Mouse (Mus musculus) small intestine, adult 2 months (tissue): ENCODE measurements around the gene Kbtbd7. TPM values are rescaled to one million over a fixed set of nuclear protein-coding genes. Genes with fewer than 3 reads are reported as not detected.

Experiments
- H3K27ac ChIP-seq: fragments of 200-500 bp; 2 replicates; pipeline ENCODE4 v1.5.1; 2012; ENCODE audit warnings: low read depth, low read length, control low read depth, inconsistent platforms; ENCODE audit not compliant: insufficient read depth
- H3K27me3 ChIP-seq: fragments of 200-500 bp; 2 replicates; pipeline ENCODE4 v1.6.1; 2012; ENCODE audit warnings: mild to moderate bottlenecking, moderate library complexity, low read length, inconsistent platforms; ENCODE audit not compliant: control insufficient read depth, insufficient read depth
- H3K36me3 ChIP-seq: fragments of 200-500 bp; 2 replicates; pipeline ENCODE4 v1.6.1; 2012; ENCODE audit warnings: mild to moderate bottlenecking, low read length, control low read depth, inconsistent platforms; ENCODE audit not compliant: control insufficient read depth, insufficient read depth
- H3K4me1 ChIP-seq: fragments of 200-500 bp; 2 replicates; pipeline ENCODE4 v1.6.1; 2012; ENCODE audit warnings: low read length, inconsistent platforms, mixed read lengths; ENCODE audit not compliant: control insufficient read depth, insufficient read depth, insufficient read length
- H3K4me3 ChIP-seq: fragments of 200-500 bp; 2 replicates; pipeline ENCODE4 v1.5.1; 2012; ENCODE audit warnings: low read depth, mild to moderate bottlenecking, control low read depth, inconsistent platforms, low read length, moderate library complexity
- CTCF ChIP-seq: fragments of 200-500 bp; IDR thresholded peaks from 2 replicates; pipeline ENCODE4 v1.5.1; 2012; ENCODE audit warnings: low read depth, mild to moderate bottlenecking, control low read depth, inconsistent platforms, low read length, moderate library complexity, mixed read lengths; ENCODE audit not compliant: insufficient replicate concordance, insufficient read length; ENCODE audit errors: extremely low read depth
- POLR2A ChIP-seq: fragments of 200-500 bp; IDR thresholded peaks from 2 replicates; pipeline ENCODE4 v1.6.1; 2012; ENCODE audit warnings: low read depth, mild to moderate bottlenecking, control low read depth, inconsistent platforms, low read length, moderate library complexity
- WGBS: fragments of 180-500 bp; shearing (Covaris S2); methylation state at CpG from one replicate; pipeline ENCODE4 v1.1.7; 2018; 5-methylcytosine and 5-hydroxymethylcytosine counted together
- polyA plus RNA-seq: library from polyadenylated mRNA; depleted of rRNA; stranded (reverse); fragments of >200 nt; gene quantifications from 2 replicates; pipeline ENCODE4 v1.2.3, GENCODE M21; 2012; rRNA removed

Kbtbd7 gene
- polyA plus RNA-seq, 1 experiment = 2.3 TPM

GRCm38 (mm10) chr14:79460401-79460800 is 34.1 kb downstream of the Kbtbd7 start:
- no peak for TF ChIP-seq CTCF
- no peak for TF ChIP-seq POLR2A
- Histone ChIP-seq H3K4me3 (no peak overlapping the region), H3K4me1 (no peaks in the 10 kb centered on the region), H3K27ac (no peak overlapping the region), H3K27me3 (no peaks in the 10 kb centered on the region), H3K36me3 (peaks cover 25% of the 10 kb centered on the region)
- WGBS = 84% methylated on average over 1 of the region's 1 CpGs

DNA sequence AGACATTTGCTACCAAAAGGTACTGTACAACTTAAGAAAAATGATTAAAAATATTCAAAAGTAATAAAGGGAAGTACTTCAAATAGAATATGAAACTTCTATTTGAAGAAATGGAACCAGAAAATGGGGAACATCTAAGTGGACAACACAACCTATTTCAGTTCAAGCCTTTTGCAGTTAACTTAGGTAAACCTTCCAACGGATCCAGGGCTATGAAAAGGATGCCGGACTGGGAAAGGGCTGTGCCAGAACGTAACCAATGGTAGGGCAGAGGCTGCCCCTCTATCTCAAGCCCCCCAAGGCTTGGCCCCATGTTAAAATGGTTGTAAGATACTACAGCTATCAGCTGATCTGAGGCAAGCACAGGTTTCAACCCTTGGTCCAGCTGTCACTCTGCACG is 34.7 kb downstream of the Kbtbd7 start:
- H3K4me3 ChIP-seq = no peak overlapping the region
- H3K4me1 ChIP-seq = no peaks in the 10 kb centered on the region
- peaks cover 30% of the 10 kb centered on the region for H3K36me3 ChIP-seq
- no peak overlapping the region for H3K27ac ChIP-seq
- no peaks in the 10 kb centered on the region for H3K27me3 ChIP-seq
- 90% methylated on average over 4 of the region's 4 CpGs for WGBS
- TF ChIP-seq CTCF (no peak), POLR2A (no peak)

DNA sequence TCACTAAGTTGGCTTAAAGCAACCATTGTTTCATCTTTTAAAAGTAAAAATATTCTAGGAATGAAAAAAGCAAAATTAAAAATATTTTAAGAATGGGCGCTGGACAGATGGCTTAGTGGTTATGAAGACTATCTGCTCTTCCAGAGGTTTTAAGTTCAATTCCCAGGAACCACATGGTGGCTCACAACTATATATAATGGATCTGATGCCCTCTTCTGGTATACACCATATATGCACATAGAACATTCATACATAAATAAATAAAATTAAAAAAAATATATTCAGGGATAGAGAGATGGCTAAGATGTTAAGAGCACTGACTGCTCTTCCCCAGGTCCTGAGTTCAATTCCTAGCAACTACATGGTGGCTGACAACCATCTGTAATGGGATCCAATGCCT is 39.3 kb downstream of the Kbtbd7 start:
- 84% methylated on average over 1 of the region's 1 CpGs for WGBS
- H3K27ac ChIP-seq = no peak overlapping the region
- no peaks in the 10 kb centered on the region for H3K4me1 ChIP-seq
- no peaks in the 10 kb centered on the region for H3K27me3 ChIP-seq
- H3K4me3 ChIP-seq = no peak overlapping the region
- TF ChIP-seq CTCF = no peak
- H3K36me3 ChIP-seq = peaks cover 50% of the 10 kb centered on the region

DNA sequence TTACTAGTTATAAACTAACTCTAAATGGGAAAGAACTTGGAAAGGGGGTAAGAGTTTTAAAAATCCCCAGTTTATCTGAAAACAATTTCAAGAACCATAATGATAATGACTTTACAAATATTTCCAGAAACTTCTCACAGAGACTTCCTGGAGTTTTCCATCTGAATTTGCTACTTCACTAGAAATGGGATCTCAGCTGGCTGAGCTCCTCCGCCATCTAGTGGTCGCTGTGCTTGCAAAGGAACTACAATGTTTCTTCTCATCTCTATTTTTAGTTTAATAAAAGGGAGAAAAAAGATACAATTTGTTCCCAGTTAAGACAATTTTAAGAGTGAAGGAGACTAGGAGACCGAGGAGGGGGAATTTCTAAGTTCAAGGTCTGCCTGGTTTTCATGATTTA is 41.3 kb downstream of the Kbtbd7 start:
- Histone ChIP-seq H3K36me3 (peaks cover 53% of the 10 kb centered on the region), H3K4me3 (no peak overlapping the region), H3K27me3 (no peaks in the 10 kb centered on the region), H3K4me1 (no peaks in the 10 kb centered on the region), H3K27ac (no peak overlapping the region)
- 20% methylated on average over 3 of the region's 3 CpGs for WGBS
- TF ChIP-seq CTCF (peak; percentile 76; the same call in 1 of the 2 replicates), POLR2A (no peak)

DNA sequence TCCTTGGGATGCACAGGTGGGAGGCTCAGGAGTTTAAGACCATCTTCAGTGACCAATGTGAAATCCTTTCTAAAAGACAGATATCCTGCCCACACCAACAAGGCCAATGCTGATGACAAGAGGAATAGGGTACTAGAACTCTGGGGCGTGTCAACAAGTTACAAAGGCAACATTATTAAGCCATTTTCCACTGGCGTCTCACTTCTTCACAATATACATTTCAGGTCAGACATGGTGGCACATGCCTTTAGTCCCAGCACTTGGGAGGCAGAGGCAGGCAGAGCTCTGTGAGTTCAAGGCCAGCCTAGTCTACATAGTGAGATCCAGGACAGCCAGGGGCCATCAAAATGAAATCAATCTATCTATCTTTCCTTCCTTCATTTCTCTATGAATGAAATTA is 47.1 kb downstream of the Kbtbd7 start:
- Histone ChIP-seq H3K36me3 (peaks cover 49% of the 10 kb centered on the region), H3K4me3 (no peak overlapping the region), H3K27ac (no peak overlapping the region), H3K27me3 (no peaks in the 10 kb centered on the region), H3K4me1 (no peaks in the 10 kb centered on the region)
- WGBS = 89% methylated on average over 2 of the region's 2 CpGs
- TF ChIP-seq POLR2A (no peak), CTCF (no peak)

Other genes with a start within 250 kb of the Kbtbd7 start
- not detected in 2 replicates for gene Zfp957, start 179.1 kb upstream of the Kbtbd7 start, polyA plus RNA-seq
- 29.9 and 42.1 TPM in 2 replicates for gene Rgcc, start 124.9 kb upstream of the Kbtbd7 start, polyA plus RNA-seq
- 0.24 and 0.28 TPM in 2 replicates for gene Naa16, start 35.7 kb upstream of the Kbtbd7 start, polyA plus RNA-seq
- 0.15 and 0.32 TPM in 2 replicates for gene Mtrf1, start 28.7 kb upstream of the Kbtbd7 start, polyA plus RNA-seq
- gene Kbtbd6, start 25.3 kb downstream of the Kbtbd7 start, polyA plus RNA-seq = 0.65 and 0.66 TPM in 2 replicates
- gene Elf1, start 54.7 kb downstream of the Kbtbd7 start, polyA plus RNA-seq = 6.4 and 20.1 TPM in 2 replicates
- 0.98 and 2.0 TPM in 2 replicates for gene Wbp4, start 55.0 kb downstream of the Kbtbd7 start, polyA plus RNA-seq
- gene Sugt1, start 161.2 kb downstream of the Kbtbd7 start, polyA plus RNA-seq = 1.2 and 1.7 TPM in 2 replicates
- gene Cnmd, start 235.7 kb downstream of the Kbtbd7 start, polyA plus RNA-seq = not detected in 2 replicates